Mouse (Mus musculus) liver, adult 2 months (tissue): Measurements from ENCODE around the gene Gramd1b.

Source experiments
- CTCF ChIP-seq: fragments of 200-500 bp; IDR thresholded peaks from 2 replicates; pipeline ENCODE4 v1.5.1; 2011; ENCODE audit warnings: low read depth, low read length, control low read depth
- POLR2A ChIP-seq: fragments of 200-500 bp; IDR thresholded peaks from 2 replicates; pipeline ENCODE4 v1.6.1; 2011; ENCODE audit warnings: low read length, control low read depth; ENCODE audit not compliant: insufficient read depth; ENCODE audit errors: extremely low read depth

- TF ChIP-seq POLR2A = no peak
- no peak for TF ChIP-seq CTCF
Observed at GRCm38 (mm10) chr9:40269103-40269861, 261.9 kb downstream of the Gramd1b start, which contains the start of gene Scn3b.
